Mouse (Mus musculus) thymus, adult 18-20 months (tissue): ENCODE data around the gene Greb1.
"Not testable (repeated sequence)": the region's sequence is repeated elsewhere in the genome, so short reads cannot be mapped to it uniquely, and the experiment has no call there.

Source experiments
- DNase-seq, 2 experiments: peaks; one replicate each; pipeline ENCODE4 v3.0.0; 2022; ENCODE audit warnings: mixed read lengths in 2 of 2

Gene Greb1

DNA sequence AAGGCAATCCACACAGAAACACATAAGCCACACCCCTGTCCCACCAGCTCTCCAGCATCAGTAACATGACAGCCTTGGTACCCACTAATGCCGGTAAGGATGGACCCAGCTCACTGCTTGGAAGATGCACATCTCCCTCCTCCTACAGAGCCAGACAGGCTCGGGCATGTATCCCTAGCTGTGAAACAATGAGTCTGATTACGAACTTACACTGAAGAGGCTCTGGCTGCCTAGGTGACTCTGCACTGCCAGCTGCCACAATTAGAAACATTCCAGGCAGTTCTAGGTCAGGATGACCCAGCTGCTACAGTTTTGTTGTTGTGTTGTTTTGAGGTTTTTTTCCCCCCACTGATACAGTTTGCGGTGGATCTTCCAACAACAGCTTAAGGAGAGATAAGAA is 40.4 kb downstream of the Greb1 start:
- DNase-seq: no peak

DNA sequence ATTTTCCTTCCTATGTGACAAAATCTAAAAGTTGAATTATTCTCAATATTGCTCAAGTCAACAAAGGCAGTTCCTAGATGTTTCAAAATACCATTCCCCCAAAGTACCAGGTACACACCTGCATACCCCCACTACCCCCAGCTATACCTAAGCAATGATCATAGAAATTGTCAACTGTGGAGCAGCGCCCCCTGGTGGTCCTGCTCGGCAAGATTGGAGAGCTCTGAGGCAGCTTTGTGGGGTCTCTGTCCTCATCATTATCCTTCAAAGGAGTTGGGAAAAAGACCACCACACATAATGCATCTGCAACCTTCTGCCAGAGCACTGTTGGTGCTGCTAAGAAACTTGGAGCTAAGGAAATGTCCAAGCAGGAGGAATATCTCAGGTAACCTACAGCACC is 46.4 kb downstream of the Greb1 start:
- DNase-seq: peak; percentile 15 to 18

DNA sequence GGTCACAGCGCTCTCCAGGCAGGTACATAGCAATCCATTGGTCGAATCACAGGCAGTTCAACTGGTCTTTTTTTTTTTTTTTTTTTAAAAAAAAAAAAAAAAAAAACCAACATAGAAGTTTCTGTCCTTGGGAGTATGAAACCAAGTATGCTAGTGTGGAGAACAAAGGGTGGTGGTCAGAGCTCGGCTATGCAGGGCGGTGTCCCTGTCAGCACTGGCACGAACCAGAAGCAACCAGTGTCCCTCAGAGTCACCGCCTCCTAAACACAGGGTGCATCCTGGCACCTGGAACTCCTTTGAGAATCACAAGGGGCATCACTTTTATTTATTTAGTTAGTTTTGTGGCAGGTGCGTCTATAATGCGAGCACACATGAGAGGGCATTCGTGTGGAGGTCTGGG is 47.1 kb downstream of the Greb1 start:
- no peak for DNase-seq

DNA sequence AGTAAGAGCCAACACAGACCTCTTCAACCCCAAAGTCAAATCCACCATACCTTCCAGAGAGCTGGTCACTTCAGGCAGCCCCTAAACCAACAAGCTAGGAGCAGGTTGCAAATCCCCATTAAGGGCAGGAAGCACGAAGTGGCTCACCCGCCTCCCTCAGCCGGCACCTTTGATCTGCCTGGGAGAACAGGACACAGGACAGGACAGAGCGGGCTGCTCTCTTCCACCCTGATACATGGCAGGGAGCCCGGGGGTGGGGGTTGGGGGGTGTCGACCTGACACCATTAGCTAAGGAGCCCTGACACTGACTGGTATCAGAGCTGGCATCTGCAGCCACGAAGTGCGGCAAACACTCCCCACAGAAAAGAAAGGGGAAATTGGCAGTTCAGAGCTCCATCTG is 47.6 kb downstream of the Greb1 start:
- no peak for DNase-seq

DNA sequence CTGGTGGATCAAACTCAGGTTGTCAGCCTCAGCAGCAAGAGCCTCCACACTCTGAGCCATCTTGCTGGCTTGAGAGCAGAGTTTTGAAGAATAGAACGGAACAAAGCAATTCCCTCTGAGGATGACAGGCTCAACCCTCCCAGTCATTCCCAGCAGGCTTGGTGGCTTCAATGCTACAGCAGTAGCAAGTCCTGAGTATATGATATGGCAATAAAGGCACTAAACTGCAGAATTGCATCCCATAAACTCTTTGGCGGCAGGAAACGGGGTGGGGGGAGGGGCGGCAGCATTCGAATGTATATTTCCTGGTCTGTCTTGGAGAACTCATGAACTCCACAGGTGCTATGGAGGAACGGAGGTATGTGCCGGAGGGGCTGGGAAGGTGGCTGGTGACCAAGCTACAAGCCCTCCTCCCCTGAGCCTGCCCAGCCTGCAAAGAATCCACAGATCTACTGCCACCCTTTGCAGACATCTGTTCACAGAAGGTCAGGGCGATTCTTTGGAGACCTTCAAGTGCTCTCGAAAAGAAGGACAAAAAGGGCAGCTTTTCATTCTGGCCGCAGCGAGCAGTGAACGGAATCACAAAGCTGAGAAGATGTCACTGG is 48.3 kb downstream of the Greb1 start:
- no peak for DNase-seq

DNA sequence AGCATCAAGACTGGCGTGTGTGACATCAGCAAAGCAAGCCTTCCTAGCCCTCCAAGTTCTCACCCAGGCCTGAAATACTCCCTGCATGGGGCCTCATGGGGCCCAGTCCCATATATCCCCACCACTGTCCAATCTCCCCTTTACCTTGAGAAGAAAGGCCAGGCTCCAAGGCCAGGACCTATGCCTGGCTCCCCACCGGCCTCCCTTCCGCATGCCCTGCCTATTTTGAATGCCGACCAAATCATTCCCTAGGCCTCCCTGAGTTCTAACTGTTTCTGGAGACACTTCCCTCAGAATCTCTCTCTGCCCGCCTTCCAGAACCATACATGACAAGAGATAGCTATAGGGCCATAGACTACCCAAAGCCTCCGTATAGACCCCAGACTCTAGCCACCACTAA is 49.1 kb downstream of the Greb1 start:
- no peak for DNase-seq

DNA sequence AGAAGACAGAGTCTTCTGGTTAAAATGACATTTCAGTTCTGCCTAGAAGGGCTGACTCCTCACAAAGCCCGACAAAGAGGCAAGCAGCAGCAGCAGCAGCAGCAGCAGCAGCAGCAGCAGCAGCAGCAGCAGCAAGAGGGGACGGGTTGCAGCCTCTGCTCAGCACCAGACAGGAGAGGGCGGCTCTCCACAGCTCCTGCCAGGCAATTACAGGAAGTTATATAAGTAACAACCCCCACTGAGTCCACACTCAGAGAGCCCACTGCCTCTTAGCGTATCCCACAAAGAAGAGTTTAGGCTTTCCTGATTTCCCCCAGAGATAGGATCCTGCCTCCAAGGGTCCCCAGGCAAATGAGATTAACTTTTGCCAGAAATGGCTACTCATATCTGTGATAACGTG is 60.6 kb downstream of the Greb1 start:
- DNase-seq: peak; percentile 22 to 31

DNA sequence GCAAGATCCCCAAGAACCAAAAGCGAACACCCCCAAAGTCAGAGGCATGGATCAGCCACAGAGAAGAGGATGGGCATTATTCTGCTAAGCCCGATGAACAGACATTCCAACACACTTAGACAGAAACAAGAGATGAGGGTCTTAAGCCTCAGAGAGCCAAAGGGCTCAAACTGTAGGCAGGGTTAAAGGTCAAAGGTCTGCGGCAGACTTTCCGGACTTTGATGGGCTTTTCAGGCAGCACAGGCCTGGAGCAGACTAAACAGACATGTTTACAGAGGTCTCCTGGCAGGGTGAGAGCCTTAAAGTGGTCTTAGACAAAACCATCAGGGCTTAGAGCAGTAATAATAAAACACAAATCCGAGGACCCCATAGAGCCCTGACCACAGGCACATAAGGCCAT is 63.4 kb downstream of the Greb1 start:
- DNase-seq: no peak

DNA sequence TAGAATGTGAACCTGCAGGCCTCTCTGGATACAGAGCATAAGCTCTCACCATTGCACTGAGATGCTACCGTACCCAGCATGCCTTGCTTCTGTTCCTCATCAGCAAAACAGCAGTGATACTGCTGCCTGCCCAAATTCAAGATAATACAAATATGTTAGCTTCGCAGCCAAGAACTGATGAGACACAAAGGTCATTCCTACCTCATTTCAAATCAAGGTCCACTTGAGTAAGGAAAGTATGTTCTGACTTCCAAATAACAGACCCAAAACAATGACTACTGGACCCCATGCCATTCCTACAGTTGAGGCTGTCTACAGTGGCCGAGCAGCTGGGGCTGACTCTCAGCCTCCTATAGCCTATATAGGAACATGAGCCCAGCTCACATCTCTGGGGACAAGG is 66.0 kb downstream of the Greb1 start:
- DNase-seq: no peak

DNA sequence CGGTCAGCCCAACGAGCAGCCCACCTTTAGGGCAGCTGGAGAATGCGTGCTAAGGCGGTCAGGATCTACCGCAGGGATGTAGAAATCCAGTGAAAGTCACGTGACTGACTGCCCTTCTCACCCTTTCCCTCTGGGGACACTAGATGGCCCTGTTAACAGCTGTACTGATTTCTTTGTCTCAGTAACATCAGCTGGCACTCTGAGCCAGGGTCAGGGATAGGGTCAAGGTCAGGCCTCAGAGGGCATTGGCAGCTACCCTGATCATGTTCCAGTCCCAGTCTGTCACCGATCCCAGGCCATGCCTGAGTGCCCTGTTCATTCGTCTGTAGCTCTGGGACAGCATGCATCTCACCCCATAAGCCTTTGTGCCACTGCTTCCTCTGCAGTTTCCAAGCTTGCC is 66.7 kb downstream of the Greb1 start:
- DNase-seq: no peak

DNA sequence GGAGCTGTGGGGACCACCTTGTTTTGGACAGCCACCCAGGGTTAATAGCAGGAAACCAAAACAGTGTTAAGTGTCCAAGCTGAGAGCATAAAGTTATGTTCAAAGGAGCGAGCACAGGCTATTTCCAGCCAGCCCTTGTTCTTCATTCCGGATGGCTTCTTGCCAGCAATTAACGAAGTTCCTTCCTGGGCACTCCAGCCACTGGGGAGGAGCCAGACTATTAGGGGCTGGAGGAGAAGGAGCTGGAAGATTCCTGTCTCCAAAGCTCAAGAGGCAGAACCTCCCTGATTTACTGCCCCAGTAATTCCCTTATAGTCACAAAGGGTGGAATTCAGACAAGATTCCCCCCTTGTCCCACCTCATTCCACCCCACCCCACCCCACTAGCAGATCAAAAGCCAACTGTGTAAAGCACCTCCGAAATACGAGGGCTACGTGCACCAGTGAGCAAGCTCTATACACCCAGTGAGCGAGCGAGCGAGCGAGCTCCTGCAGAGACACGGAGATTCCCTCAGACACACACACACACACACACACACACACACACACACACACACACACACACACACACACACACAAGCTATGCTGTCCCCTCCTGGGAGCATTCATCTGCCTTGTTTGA is 69.5 kb downstream of the Greb1 start:
- DNase-seq: no peak

DNA sequence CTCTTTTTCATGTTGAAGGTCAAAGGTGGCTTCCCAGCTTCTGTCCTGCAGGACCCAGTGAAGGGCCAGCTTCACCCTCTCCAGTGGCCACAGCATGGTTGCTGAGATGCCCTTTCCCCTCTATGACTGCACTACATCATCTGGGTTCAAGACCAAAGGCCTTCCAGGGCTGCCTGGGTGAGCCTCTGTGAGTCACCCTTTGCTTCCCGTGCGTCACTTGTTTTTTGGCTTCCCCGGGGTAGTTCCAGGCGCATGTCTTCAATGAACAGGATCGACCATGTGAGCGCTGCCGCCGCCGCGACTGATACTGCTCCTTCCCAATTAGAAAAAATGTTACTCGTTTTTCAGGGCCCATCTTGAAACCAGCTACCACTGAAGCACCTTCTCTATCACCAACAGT is 70.5 kb downstream of the Greb1 start:
- no peak for DNase-seq

DNA sequence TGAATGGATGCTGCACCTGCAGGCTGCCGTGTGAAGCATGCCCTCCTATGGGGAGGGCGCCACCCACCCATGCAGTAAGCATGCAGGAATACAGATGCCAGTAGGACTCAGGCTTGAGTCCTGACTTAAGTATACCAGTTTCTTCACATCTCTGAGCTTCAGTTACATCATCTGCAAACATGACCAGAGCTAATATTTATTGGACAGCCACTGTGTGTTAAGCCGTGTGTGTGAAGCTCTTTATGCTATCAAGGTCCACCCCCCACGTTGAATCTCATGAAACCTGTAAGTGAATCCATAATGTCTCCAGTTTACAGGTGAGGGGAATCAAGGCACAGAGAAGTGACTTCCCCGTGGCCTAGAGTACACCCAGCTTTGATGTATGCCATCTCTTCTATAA is 72.5 kb downstream of the Greb1 start:
- no peak for DNase-seq

DNA sequence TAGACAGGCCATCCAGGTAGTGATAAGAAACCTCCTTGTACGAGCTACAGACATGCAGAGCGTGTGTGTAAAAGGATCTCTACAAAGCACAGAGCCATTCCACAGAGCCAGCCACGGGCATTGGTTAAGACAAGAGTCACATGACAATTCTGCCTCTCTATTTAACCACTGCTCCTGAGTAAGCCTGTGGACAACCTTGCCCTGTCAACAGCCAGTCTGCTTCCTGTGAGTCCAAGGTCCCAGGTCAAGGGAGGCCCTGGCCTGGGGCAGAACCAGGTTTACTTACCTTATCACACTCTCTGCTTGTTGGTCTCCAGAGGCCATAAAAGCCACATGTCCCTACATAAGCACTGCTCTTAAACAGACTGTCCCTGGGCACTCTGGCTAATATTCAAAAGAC is 74.5 kb downstream of the Greb1 start:
- DNase-seq: no peak

DNA sequence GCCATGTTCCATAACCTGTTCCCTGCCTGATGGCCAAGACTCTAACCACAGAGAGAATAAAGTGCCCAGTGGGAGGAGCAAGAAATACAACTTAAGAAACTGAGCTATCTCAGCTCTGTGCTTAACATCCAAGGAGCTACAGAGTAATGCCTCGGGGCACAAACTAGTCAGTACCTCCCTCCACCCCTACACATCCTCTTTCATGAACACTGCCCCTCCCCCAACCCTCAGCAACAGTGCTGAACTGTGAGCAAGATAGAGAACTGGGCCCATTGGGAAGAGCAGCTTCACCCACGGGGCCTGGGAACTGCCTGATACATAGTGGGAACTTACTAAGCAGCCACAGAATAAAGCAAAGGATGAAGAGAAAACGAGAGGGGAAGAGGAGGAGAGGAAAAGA is 77.1 kb downstream of the Greb1 start:
- no peak for DNase-seq

DNA sequence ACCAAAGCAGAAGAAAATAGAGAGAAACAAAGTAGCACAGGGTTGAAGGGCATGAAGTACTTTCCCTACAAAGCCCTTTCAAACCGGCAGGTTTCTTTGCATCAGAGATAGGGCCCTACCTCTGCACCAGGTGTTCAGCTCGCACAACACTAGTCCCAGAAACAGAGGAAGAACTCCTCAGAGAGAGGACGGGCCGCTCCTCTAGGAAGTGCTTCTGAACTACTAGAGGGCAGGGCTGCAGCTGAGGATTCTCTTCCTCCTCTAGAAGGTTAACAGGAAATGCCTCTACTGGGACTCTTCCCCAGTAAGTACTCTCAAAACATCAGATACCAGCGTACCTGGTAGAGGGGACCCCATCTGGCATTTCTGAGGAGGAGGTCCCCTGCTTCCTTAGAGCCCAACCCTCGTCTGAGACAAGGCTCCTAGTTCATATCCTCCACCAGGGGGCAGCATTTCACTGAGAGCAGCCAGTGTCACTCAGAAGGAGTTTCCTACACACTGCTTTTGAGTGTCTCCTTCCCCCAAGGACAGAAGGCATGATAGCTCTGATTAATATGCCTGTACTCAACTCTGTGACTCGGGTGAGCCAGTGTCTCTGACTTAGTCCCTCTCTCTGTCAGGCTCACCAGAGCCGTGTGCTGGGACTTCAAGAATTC is 81.9 kb downstream of the Greb1 start:
- peak in 1 of 2 experiments; percentile 15 for DNase-seq

DNA sequence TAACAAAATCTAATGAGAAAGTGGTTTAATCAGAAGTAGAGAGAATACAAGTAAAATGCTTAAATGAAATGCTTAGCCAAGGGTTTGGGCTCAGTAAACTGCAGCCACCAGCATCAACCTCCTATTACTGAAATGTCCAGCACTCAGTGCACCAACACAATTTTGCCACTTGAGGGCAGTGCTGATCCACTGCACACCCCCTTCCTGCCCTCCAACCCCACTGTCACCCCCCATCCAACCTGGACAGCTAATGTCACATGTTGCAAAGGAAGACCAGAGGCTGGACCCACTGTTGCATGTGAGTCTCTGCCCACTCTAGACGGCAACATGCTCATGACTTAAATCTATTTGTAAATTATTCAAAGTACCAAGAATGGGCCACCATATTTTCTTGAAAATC is 83.0 kb downstream of the Greb1 start:
- DNase-seq: peak; percentile 20 to 22

DNA sequence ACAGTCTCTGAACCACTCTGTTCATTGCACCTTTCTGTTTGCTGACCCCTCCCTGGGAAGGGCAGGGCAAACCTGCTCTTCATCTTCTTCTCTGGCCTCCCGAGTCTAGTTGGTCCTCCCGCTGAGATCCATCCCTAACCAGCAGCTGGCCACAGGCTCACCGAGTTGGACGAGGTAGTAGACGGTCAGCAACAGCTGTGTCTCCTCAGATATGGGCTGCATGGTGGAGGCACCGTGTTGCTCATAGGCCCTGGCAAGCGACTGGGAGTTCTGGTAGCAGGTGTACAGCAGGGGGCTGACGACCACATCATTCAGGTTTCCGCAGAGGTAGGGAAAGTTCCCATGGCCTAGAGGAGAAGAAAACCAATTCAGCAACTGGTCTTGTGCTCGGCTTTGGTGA is 86.1 kb downstream of the Greb1 start:
- no peak for DNase-seq

DNA sequence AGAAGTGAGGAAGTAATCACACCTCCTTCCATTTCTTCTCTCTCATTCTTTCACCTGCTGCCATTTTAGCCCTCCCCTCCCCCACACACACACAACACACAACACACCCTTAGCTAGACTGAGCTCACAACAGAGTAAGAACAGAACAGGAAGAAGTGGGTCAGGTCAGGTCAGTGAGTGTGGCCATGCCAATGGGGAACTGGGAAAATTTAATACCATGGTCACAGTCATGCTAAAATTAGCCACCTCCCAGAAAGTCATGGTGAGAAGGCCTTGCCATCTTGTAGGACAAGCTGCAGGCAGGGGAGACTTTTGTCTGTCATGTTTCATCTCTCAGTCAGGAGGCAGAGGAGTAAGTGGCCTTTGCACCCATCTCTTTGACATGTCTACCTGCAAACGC is 102.0 kb downstream of the Greb1 start:
- DNase-seq: no peak

DNA sequence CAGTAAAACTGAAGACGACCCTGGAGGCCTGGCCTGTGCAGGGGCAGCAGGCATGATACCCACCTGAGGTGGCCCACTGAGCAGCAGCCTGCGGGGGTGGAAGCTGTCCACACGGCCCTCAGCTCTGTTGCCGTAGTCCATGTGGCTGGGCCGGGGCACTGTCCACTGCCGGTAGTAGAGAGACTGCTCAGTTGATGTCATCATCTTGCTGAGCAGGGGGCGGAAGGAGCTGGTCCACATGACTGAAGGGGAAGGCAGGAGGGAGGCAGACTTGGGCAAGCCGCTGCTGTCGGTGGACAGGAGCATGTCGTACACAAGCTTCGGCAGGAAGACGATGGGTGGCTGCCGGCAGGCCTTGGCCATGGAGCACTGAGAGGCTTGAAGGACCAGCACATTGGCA is 104.5 kb downstream of the Greb1 start:
- no peak for DNase-seq

DNA sequence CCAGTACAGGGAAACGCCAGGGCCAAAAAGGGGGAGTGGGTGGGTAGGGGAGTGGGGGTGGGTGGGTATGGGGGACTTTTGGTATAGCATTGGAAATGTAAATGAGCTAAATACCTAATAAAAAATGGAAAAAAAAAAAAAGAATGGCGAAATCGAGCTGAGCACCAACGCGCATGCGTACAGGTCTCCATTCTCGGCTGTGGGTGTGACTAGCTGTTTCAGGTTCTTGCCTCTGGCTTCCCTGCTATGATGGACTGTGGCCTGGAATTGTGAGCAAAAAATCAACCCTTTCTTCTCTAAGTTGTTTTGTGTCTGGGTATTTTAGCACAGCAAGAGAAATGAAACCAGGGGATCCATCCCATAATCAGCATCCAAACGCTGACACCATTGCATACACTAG is 105.4 kb downstream of the Greb1 start:
- not testable (repeated sequence) for DNase-seq

DNA sequence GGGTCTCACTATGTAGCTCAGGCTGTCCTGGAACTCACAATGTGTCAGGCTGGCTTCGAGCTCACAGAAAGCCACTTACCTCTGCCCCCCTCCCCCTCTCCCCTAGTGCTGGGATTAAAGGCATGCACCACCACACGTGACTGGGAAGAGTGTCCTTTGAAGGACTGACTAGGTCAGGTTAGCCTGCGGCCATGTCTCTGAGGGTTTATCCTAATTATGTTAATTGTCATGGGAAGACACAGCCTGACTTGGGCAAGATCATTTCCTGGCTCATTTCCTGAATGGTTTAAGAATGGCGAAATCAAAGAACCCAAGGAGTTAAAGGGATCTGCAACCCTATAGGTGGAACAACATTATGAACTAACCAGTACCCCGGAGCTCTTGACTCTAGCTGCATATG is 105.9 kb downstream of the Greb1 start:
- no peak for DNase-seq

DNA sequence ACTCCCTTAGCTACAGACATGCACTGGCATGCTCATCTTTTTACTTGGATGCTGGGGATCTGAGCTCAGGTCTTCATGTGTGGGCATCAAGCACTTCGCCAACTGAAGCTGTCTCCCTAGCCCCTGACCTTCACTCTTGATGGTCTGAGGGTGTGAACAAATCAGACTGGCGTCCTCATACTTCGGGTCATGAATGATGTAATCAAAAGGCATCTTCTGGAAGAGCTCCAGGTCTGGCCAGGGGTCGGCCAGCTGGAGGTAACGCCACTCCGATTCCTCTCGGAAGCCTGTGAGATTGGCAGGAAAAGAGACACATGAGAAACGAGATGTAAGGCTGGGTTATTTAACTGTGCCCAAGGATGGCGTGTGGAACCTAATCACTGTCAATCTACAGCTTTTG is 110.1 kb downstream of the Greb1 start:
- DNase-seq: no peak

DNA sequence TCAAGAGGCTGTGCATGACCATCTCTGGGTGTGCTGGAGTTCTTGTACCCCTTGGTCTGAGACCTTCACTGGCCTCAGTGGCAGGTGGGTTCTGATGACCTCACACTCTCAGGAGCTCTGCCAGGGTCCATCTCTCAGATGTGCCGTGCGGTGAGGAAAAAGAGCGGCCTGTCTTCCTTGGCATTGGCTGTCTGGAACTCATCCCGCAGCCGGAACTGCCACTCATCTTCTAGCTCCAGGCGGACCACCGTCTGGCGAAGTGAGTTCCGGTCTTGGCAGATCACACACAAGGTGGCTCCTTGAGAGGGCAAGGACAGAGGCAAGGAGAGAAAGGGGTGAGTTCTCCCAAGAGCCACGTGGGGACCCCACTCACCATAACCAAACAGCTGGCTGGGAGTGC is 128.4 kb downstream of the Greb1 start:
- no peak for DNase-seq

DNA sequence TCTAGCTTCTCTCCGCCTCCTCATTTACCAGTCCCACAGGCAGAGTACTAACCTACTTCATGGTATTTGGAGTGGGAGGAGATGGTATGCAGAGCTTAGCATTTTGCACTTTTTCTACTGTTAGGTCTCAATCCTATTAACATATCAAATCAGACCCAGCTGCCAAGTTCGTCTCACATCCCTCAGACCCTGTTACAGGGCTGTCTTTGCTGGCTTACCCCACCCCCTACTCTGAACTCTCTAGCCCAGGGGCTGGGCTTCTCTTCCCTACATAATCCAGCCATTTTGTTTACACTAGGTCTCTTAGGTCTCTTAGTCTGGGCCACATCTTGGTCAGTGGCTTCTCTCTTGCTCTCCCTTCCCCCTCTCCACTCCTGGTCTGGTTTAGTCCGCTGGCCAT is 131.5 kb downstream of the Greb1 start:
- DNase-seq: no peak
